Comparison of ENCODE assay signal across 17 mouse cellular contexts in genomic region chr7:34541000-34541399, GRCm38 (mm10).
DNase-seq lines count a peak whose midpoint lies in the region; ATAC-seq and TF ChIP-seq lines count a peak whose summit lies in the region.
"Had no signal": no experiment of that assay in that cellular context is flagged by ENCODE, and none has a peak within 500 bp of the region (broad histone marks: within the 10 kb centered on the region; RNA-seq: fewer than 3 reads in every experiment).

No protein-coding gene starts in this region.

- no peaks in the 10 kb centered on the region for H3K36me3 ChIP-seq in lung, embryonic 15.5 days
- no peaks in the 10 kb centered on the region; the same call in 1 of the 2 replicates for H3K36me3 ChIP-seq in ES-E14 (ENCODE audit: control insufficient read depth, insufficient read depth, low read length, poor library complexity, severe bottlenecking)
- no peaks in the 10 kb centered on the region for H3K36me3 ChIP-seq in stomach, embryonic 14.5 days (ENCODE audit: control insufficient read depth, insufficient read depth, low read length)
- H3K36me3 ChIP-seq: heart, embryonic 12.5 days; hindbrain, embryonic 10.5 days had no signal

- H3K27ac ChIP-seq in lung, embryonic 15.5 days, result no peak overlapping the region
- peak overlapping the region; percentile 71 for H3K27ac ChIP-seq in ES-E14 (ENCODE audit: insufficient read depth, low read depth, low read length, poor library complexity, severe bottlenecking)
- no peak overlapping the region for H3K27ac ChIP-seq in stomach, embryonic 14.5 days (ENCODE audit: low read length)
- H3K27ac ChIP-seq: forebrain, embryonic 13.5 days; gastrocnemius, adult 2 months; hindbrain, embryonic 10.5 days; hindbrain, embryonic 14.5 days had no signal

- H3K9me3 ChIP-seq in lung, embryonic 15.5 days, result no peaks in the 10 kb centered on the region
- no peaks in the 10 kb centered on the region for H3K9me3 ChIP-seq in ES-E14 (ENCODE audit: control insufficient read depth, insufficient read depth, low read depth, low read length)
- no peaks in the 10 kb centered on the region for H3K9me3 ChIP-seq in stomach, embryonic 14.5 days (ENCODE audit: control insufficient read depth, low read depth, low read length)

- in situ Hi-C loops in ES-E14 (cut with MboI; ENCODE audit: low sequenced_read_pairs in 2 of 2, unreplicated experiment in 2 of 2), result no loop called here

- no peak for DNase-seq in lung, postnatal 36 days
- DNase-seq in ES-E14 (ENCODE audit: low read depth, low spot score), result no peak
- no peak for DNase-seq in cerebellum, adult 9-11 months
- no peak for DNase-seq in ovary, postnatal 36 days (ENCODE audit: low spot score)
- DNase-seq: adrenal gland, postnatal 10 days; cerebellum, adult 11 months; cerebellum, adult 8-10 months; cerebellum, postnatal 25 days; forebrain, postnatal 0 days; gastrocnemius, adult 2 months; gastrocnemius, postnatal 25 days had no signal

- H3K4me1 ChIP-seq in lung, embryonic 15.5 days, result no peaks in the 10 kb centered on the region
- peaks cover 0 to 32% of the 10 kb centered on the region in 2 experiments; a peak in 3 of 4 replicates for H3K4me1 ChIP-seq in ES-E14 (ENCODE audit: control insufficient read depth in 2 of 2, insufficient read depth in 2 of 2, low read length in 2 of 2, poor library complexity in 1 of 2)
- no peaks in the 10 kb centered on the region for H3K4me1 ChIP-seq in stomach, embryonic 14.5 days (ENCODE audit: control insufficient read depth, insufficient read depth, low read length)
- H3K4me1 ChIP-seq: hindbrain, embryonic 10.5 days had no signal

- no peak overlapping the region for H3K4me3 ChIP-seq in lung, embryonic 15.5 days
- H3K4me3 ChIP-seq in ES-E14 (ENCODE audit: insufficient read depth in 1 of 2, low read depth in 1 of 2, low read length in 2 of 2, poor library complexity in 1 of 2, severe bottlenecking in 1 of 2), result no peak overlapping the region
- no peak overlapping the region for H3K4me3 ChIP-seq in stomach, embryonic 14.5 days (ENCODE audit: low read depth, low read length)
- H3K4me3 ChIP-seq: forebrain, embryonic 13.5 days; gastrocnemius, adult 2 months; heart, embryonic 12.5 days; hindbrain, embryonic 10.5 days had no signal

- no peak overlapping the region for H3K9ac ChIP-seq in lung, embryonic 15.5 days
- H3K9ac ChIP-seq in ES-E14 (ENCODE audit: insufficient read depth, low read depth, low read length, poor library complexity, severe bottlenecking), result no peak overlapping the region
- H3K9ac ChIP-seq in stomach, embryonic 14.5 days (replicated peaks; ENCODE audit: low read depth, low read length), result no peak overlapping the region
- H3K9ac ChIP-seq: forebrain, embryonic 13.5 days; forebrain, postnatal 0 days; heart, embryonic 12.5 days; hindbrain, embryonic 14.5 days had no signal

- peak; percentile 70 for ATAC-seq in lung, embryonic 15.5 days (ENCODE audit: borderline replicate concordance, extremely low read depth, low FRiP score, low TSS enrichment)
- peak; percentile 67; the same call in 1 of the 2 replicates for ATAC-seq in stomach, embryonic 14.5 days (ENCODE audit: insufficient number of reproducible peaks, insufficient read depth, low FRiP score, low read depth)
- ATAC-seq: forebrain, embryonic 13.5 days; forebrain, postnatal 0 days had no signal

- no peak overlapping the region for H3K4me2 ChIP-seq in lung, embryonic 15.5 days
- no peak overlapping the region for H3K4me2 ChIP-seq in stomach, embryonic 14.5 days (replicated peaks; ENCODE audit: low read depth, low read length)
- H3K4me2 ChIP-seq: forebrain, embryonic 13.5 days; heart, embryonic 12.5 days; hindbrain, embryonic 14.5 days had no signal

- H3K27me3 ChIP-seq in lung, embryonic 15.5 days, result no peaks in the 10 kb centered on the region
- H3K27me3 ChIP-seq in stomach, embryonic 14.5 days (ENCODE audit: control insufficient read depth, insufficient read depth, low read length), result no peaks in the 10 kb centered on the region
- H3K27me3 ChIP-seq: heart, embryonic 12.5 days had no signal

- WGBS in lung, embryonic 15.5 days, result 40% methylated on average over 4 of the region's 4 CpGs
- WGBS in stomach, embryonic 14.5 days, result 31% methylated on average over 4 of the region's 4 CpGs

TF ChIP-seq in ES-E14, 5 proteins besides CTCF, POLR2A, EP300 and RAD21:
- TF ChIP-seq HCFC1 (IDR thresholded peaks at IDR 0.05; ENCODE audit: borderline replicate concordance, insufficient read depth, low read length) (no peak), ZNF384 (IDR thresholded peaks at IDR 0.05; ENCODE audit: low read depth, low read length) (no peak), ZC3H11A (IDR thresholded peaks at IDR 0.05; ENCODE audit: borderline replicate concordance, low read depth, low read length) (no peak), MAFK (IDR thresholded peaks at IDR 0.05; ENCODE audit: insufficient read depth, low read depth, low read length) (no peak), CHD2 (IDR thresholded peaks at IDR 0.05; ENCODE audit: low read depth, low read length) (no peak)
